In the genomic region with DNA sequence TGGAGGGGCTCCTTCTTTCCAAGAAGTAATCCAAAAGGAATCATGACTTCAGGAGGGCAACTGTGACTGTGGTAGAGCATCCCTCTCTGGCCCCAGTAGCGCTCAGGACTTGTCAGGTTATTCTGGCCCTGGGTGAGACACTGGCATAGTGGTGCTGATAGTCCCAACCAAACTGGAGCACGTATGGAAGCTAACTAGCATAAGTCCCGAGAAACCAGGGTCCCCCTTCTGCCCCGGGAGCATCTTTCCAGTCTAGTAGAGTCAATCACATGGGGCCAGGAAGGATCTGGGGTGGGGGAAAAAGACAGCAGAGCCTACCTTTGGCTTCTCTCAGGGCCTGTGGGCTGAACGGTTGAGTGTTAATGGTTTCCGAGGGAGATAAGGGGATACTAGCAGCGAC, we compare ENCODE assay signal across 12 mouse cellular contexts. TPM values are rescaled to one million over a fixed set of nuclear protein-coding genes. Genes with fewer than 3 reads are reported as not detected.
A peak's percentile ranks its signal among the peaks of the same experiment; 100 is the strongest.
DNase-seq lines count a peak whose midpoint lies in the region; ATAC-seq lines count a peak whose summit lies in the region.
"Had no signal": no experiment of that assay in that cellular context is flagged by ENCODE, and none has a peak within 500 bp of the region (broad histone marks: within the 10 kb centered on the region; RNA-seq: fewer than 3 reads in every experiment).

No protein-coding gene starts in this region.

- WGBS in heart, embryonic 11.5 days (ENCODE audit: insufficient replicate concordance), result 46% methylated on average over 7 of the region's 7 CpGs
- 77% methylated on average over 7 of the region's 7 CpGs for WGBS in embryonic facial prominence, embryonic 14.5 days
- WGBS in intestine, embryonic 14.5 days, result 43% methylated on average over 7 of the region's 7 CpGs
- 77% methylated on average over 7 of the region's 7 CpGs for WGBS in midbrain, embryonic 15.5 days

- ATAC-seq in heart, embryonic 11.5 days (replicated peaks; ENCODE audit: insufficient number of reproducible peaks, low FRiP score, low TSS enrichment), result no peak
- ATAC-seq in embryonic facial prominence, embryonic 14.5 days (ENCODE audit: low read depth), result no peak
- ATAC-seq in intestine, embryonic 14.5 days (replicated peaks; ENCODE audit: low FRiP score, low TSS enrichment, low read depth), result no peak
- no peak for ATAC-seq in midbrain, embryonic 15.5 days (replicated peaks)

- H3K4me3 ChIP-seq in heart, embryonic 11.5 days (ENCODE audit: low read depth, low read length), result peak overlapping the region; percentile 55; the same call in 1 of the 2 replicates
- H3K4me3 ChIP-seq in embryonic facial prominence, embryonic 14.5 days (ENCODE audit: low read depth, low read length), result no peak overlapping the region
- peak overlapping the region; percentile 53; the same call in 1 of the 2 replicates for H3K4me3 ChIP-seq in intestine, embryonic 14.5 days (ENCODE audit: low read depth, low read length)
- peak overlapping the region; percentile 61; the same call in 1 of the 2 replicates for H3K4me3 ChIP-seq in midbrain, embryonic 15.5 days

- H3K36me3 ChIP-seq in heart, embryonic 11.5 days (ENCODE audit: control insufficient read depth, insufficient read depth, low read length), result no peaks in the 10 kb centered on the region
- H3K36me3 ChIP-seq in embryonic facial prominence, embryonic 14.5 days (ENCODE audit: control insufficient read depth, insufficient read depth, low read length), result no peaks in the 10 kb centered on the region
- H3K36me3 ChIP-seq in intestine, embryonic 14.5 days (ENCODE audit: control insufficient read depth, insufficient read depth, low read length), result no peaks in the 10 kb centered on the region
- no peaks in the 10 kb centered on the region for H3K36me3 ChIP-seq in midbrain, embryonic 15.5 days (replicated peaks)

- no peak overlapping the region for H3K27ac ChIP-seq in heart, embryonic 11.5 days (ENCODE audit: low read depth, low read length)
- H3K27ac ChIP-seq in embryonic facial prominence, embryonic 14.5 days (replicated peaks; ENCODE audit: low read depth, low read length), result no peak overlapping the region
- H3K27ac ChIP-seq in intestine, embryonic 14.5 days (ENCODE audit: low read depth), result no peak overlapping the region
- no peak overlapping the region for H3K27ac ChIP-seq in midbrain, embryonic 15.5 days

- no peaks in the 10 kb centered on the region for H3K9me3 ChIP-seq in heart, embryonic 11.5 days (replicated peaks; ENCODE audit: control insufficient read depth, low read length)
- no peaks in the 10 kb centered on the region for H3K9me3 ChIP-seq in embryonic facial prominence, embryonic 14.5 days (ENCODE audit: control insufficient read depth, low read length)
- H3K9me3 ChIP-seq in intestine, embryonic 14.5 days (ENCODE audit: control insufficient read depth, low read length), result no peaks in the 10 kb centered on the region
- no peaks in the 10 kb centered on the region for H3K9me3 ChIP-seq in midbrain, embryonic 15.5 days

- 0 out of 2 replicates have a peak, but pooled peaks cover 3% of the 10 kb centered on the region for H3K4me1 ChIP-seq in heart, embryonic 11.5 days (ENCODE audit: control insufficient read depth, insufficient read depth, low read length)
- H3K4me1 ChIP-seq in embryonic facial prominence, embryonic 14.5 days (ENCODE audit: control insufficient read depth, insufficient read depth, low read length), result peaks cover 6% of the 10 kb centered on the region
- H3K4me1 ChIP-seq in intestine, embryonic 14.5 days (replicated peaks; ENCODE audit: control insufficient read depth, insufficient read depth, low read length), result no peaks in the 10 kb centered on the region; the same call in 1 of the 2 replicates
- peaks cover 18% of the 10 kb centered on the region for H3K4me1 ChIP-seq in midbrain, embryonic 15.5 days

- H3K4me2 ChIP-seq in heart, embryonic 11.5 days, result peak overlapping the region; percentile 93
- H3K4me2 ChIP-seq in embryonic facial prominence, embryonic 14.5 days (ENCODE audit: low read depth, low read length), result peak overlapping the region; percentile 92
- peak overlapping the region; percentile 86 for H3K4me2 ChIP-seq in intestine, embryonic 14.5 days (ENCODE audit: low read length)
- peak overlapping the region; percentile 91 for H3K4me2 ChIP-seq in midbrain, embryonic 15.5 days

- intact Hi-C loops in heart, postnatal 14 days (cut with DNase I), result no loop called here

- H3K27me3 ChIP-seq in heart, embryonic 11.5 days (ENCODE audit: control insufficient read depth, insufficient read depth, low read length), result peaks cover 14% of the 10 kb centered on the region; the same call in 1 of the 2 replicates
- no peaks in the 10 kb centered on the region for H3K27me3 ChIP-seq in embryonic facial prominence, embryonic 14.5 days (replicated peaks; ENCODE audit: control insufficient read depth, insufficient read depth, low read length)
- 0 out of 2 replicates have a peak, but pooled peaks cover 3% of the 10 kb centered on the region for H3K27me3 ChIP-seq in intestine, embryonic 14.5 days (replicated peaks; ENCODE audit: control insufficient read depth, insufficient read depth, low read length)
- peaks cover 7% of the 10 kb centered on the region; the same call in 1 of the 2 replicates for H3K27me3 ChIP-seq in midbrain, embryonic 15.5 days (replicated peaks)

- no peak overlapping the region for H3K9ac ChIP-seq in heart, embryonic 11.5 days (ENCODE audit: low read depth, low read length)
- H3K9ac ChIP-seq in embryonic facial prominence, embryonic 14.5 days (ENCODE audit: low read depth, low read length), result no peak overlapping the region
- H3K9ac ChIP-seq in intestine, embryonic 14.5 days (ENCODE audit: low read length), result peak overlapping the region; percentile 78
- peak overlapping the region; percentile 76; the same call in 1 of the 2 replicates for H3K9ac ChIP-seq in midbrain, embryonic 15.5 days

- no peak for DNase-seq in heart, postnatal 14 days
- DNase-seq in embryonic facial prominence, embryonic 14.5 days (ENCODE audit: low spot score), result no peak
- peak; percentile 66 for DNase-seq in intestine, embryonic 14.5 days (ENCODE audit: low spot score)
- DNase-seq in spleen, postnatal 10 days (ENCODE audit: low spot score in 2 of 2), result no peak
- DNase-seq in kidney, adult 9 months, result no peak
- no peak for DNase-seq in cerebellum, postnatal 14 days
- DNase-seq: heart, postnatal 4 days; layer of hippocampus, postnatal 36 days; right cerebral cortex, postnatal 25 days had no signal

RNA-seq across cellular contexts. Expression of a gene that starts 0.7 kb away (rescaled TPM):
- 1.7 and 2.2 TPM in 2 replicates for polyA plus RNA-seq in heart, embryonic 11.5 days (2014; fragmentation: Nextera tagmentation; extraction: Ambion mirVana)
- total RNA-seq in heart, postnatal 14 days (2021), result under 1 TPM; 0.51 to 0.67 TPM
- polyA plus RNA-seq in embryonic facial prominence, embryonic 14.5 days (2014; fragmentation: Nextera tagmentation; extraction: Ambion mirVana), result 15.7 and 18.6 TPM in 2 replicates
- polyA plus RNA-seq in intestine, embryonic 14.5 days (2014; fragmentation: Nextera tagmentation; extraction: Ambion mirVana), result 9.9 and 10.3 TPM in 2 replicates
- polyA plus RNA-seq in midbrain, embryonic 15.5 days (2015; fragmentation: Nextera tagmentation; extraction: Ambion mirVana), result 30.8 and 34.0 TPM in 2 replicates
- total RNA-seq: megakaryocyte-erythroid progenitor cell, adult 5-6 weeks had no signal

Comparison
In these comparisons a context has a peak if more than half of its experiments do, and no peak if none do; other contexts are left out.
1. H3K9ac ChIP-seq: peak in intestine, embryonic 14.5 days (single experiment) and midbrain, embryonic 15.5 days (single experiment); none in heart, embryonic 11.5 days (single experiment) and embryonic facial prominence, embryonic 14.5 days (single experiment).
2. Peak in every context shown above with its lines, with median percentiles within 50 percentile points of each other: H3K4me2 ChIP-seq.